Mouse (Mus musculus) heart, embryonic 15.5 days (tissue): ENCODE measurements around the gene Faf2. TPM values are rescaled to one million over a fixed set of nuclear protein-coding genes. Genes with fewer than 3 reads are reported as not detected.
"Not testable (repeated sequence)": the region's sequence is repeated elsewhere in the genome, so short reads cannot be mapped to it uniquely, and the experiment has no call there.

Source experiments
- ATAC-seq: fragments of 200-750 bp; cut with Nextera tagmentation; replicated peaks from 2 replicates; pipeline ENCODE4 v1.8.0; 2017; ENCODE audit warnings: low read depth, moderate TSS enrichment; ENCODE audit not compliant: insufficient number of reproducible peaks, insufficient read depth, low FRiP score
- H3K27ac ChIP-seq: fragments of 300-500 bp; sonication (generic); 2 replicates; pipeline ENCODE4 v1.5.1; 2015; ENCODE audit warnings: mild to moderate bottlenecking, inconsistent platforms
- H3K27me3 ChIP-seq: fragments of 300-500 bp; sonication (generic); 2 replicates; pipeline ENCODE4 v1.6.1; 2015; ENCODE audit warnings: inconsistent platforms
- H3K36me3 ChIP-seq: fragments of 300-500 bp; sonication (generic); 2 replicates; pipeline ENCODE4 v1.6.1; 2015; ENCODE audit warnings: mild to moderate bottlenecking, inconsistent platforms
- H3K4me1 ChIP-seq: fragments of 300-500 bp; sonication (generic); replicated peaks from 2 replicates; pipeline ENCODE4 v1.6.1; 2015; ENCODE audit warnings: inconsistent platforms
- H3K4me2 ChIP-seq: fragments of 300-500 bp; sonication (generic); 2 replicates; pipeline ENCODE4 v1.6.1; 2015; ENCODE audit warnings: inconsistent platforms, mild to moderate bottlenecking, moderate library complexity
- H3K4me3 ChIP-seq: fragments of 300-500 bp; sonication (generic); 2 replicates; pipeline ENCODE4 v1.5.1; 2015; ENCODE audit warnings: mild to moderate bottlenecking, inconsistent platforms
- H3K9ac ChIP-seq: fragments of 300-500 bp; sonication (generic); 2 replicates; pipeline ENCODE4 v1.6.1; 2015; ENCODE audit warnings: mild to moderate bottlenecking, inconsistent platforms
- H3K9me3 ChIP-seq: fragments of 300-500 bp; sonication (generic); replicated peaks from 2 replicates; pipeline ENCODE4 v1.6.1; 2016; ENCODE audit warnings: inconsistent platforms
- WGBS: fragments of 180-500 bp; shearing (Covaris S2); methylation state at CpG from one replicate; pipeline ENCODE4 v1.1.7; 2015; ENCODE audit warnings: mixed read lengths; 5-methylcytosine and 5-hydroxymethylcytosine counted together
- polyA plus RNA-seq: library from polyadenylated mRNA; unstranded; fragments of >200 nt; fragmentation: Nextera tagmentation; extraction: Ambion mirVana; gene quantifications from 2 replicates; pipeline ENCODE4 v1.2.1, GENCODE M21; 2015

The Faf2 gene
- polyA plus RNA-seq, 1 experiment from 2014 or later: 38.3 TPM

GRCm38 (mm10) chr13:54607204-54607603 lies 14.4 kb upstream of the Faf2 start:
- Histone ChIP-seq H3K4me3 (no peak overlapping the region), H3K4me1 (peaks cover 23% of the 10 kb centered on the region), H3K27ac (no peak overlapping the region), H3K27me3 (no peaks in the 10 kb centered on the region), H3K9ac (no peak overlapping the region), H3K9me3 (no peaks in the 10 kb centered on the region), H3K36me3 (peaks cover 5% of the 10 kb centered on the region; the same call in 1 of the 2 replicates), H3K4me2 (no peak overlapping the region)
- ATAC-seq: no peak
- WGBS: 66% methylated on average over 5 of the region's 5 CpGs

- Histone ChIP-seq H3K4me3 (no peak overlapping the region), H3K36me3 (peaks cover 5% of the 10 kb centered on the region; the same call in 1 of the 2 replicates), H3K9me3 (no peaks in the 10 kb centered on the region), H3K9ac (no peak overlapping the region), H3K4me1 (peaks cover 23% of the 10 kb centered on the region), H3K27me3 (no peaks in the 10 kb centered on the region), H3K27ac (no peak overlapping the region), H3K4me2 (no peak overlapping the region)
- no peak for ATAC-seq
- WGBS: 79% methylated on average over 3 of the region's 3 CpGs
These were observed 13.6 kb upstream of the Faf2 start for GRCm38 (mm10) chr13:54608002-54608401.

DNA sequence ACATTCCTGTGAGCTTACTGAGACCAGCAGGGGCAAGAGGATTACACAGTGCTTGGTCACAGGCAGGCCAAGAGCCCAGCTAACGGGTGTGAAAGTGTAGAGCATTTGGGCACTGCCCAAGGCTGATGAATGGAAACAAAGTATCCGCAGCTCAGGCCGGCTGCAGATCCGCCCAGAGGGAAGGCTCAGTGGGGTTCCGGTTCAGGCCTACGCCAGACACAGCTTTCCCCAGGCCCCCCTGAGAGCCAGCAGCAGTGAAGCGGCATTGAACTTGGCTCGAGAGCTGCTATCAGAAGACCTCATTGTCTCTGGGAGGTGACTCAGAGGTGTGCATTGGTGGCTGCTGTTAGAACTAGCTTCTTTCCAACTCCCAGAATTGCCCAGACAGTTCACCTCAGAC lies 12.9 kb upstream of the Faf2 start:
- peaks cover 5% of the 10 kb centered on the region; the same call in 1 of the 2 replicates for H3K36me3 ChIP-seq
- H3K4me3 ChIP-seq: 0 out of 2 replicates have a peak overlapping the region, but pooled peaks have one; percentile 3
- H3K27ac ChIP-seq: 0 out of 2 replicates have a peak overlapping the region, but pooled peaks have one; percentile 13
- no peak for ATAC-seq
- 33% methylated on average over 8 of the region's 8 CpGs for WGBS
- no peak overlapping the region for H3K9ac ChIP-seq
- no peaks in the 10 kb centered on the region for H3K27me3 ChIP-seq
- peaks cover 23% of the 10 kb centered on the region for H3K4me1 ChIP-seq
- peak overlapping the region; percentile 7; the same call in 1 of the 2 replicates for H3K4me2 ChIP-seq
- H3K9me3 ChIP-seq: no peaks in the 10 kb centered on the region

GRCm38 (mm10) chr13:54609301-54609700 lies 12.3 kb upstream of the Faf2 start:
- Histone ChIP-seq H3K9me3 (no peaks in the 10 kb centered on the region), H3K27ac (no peak overlapping the region), H3K4me1 (peaks cover 23% of the 10 kb centered on the region), H3K36me3 (peaks cover 5% of the 10 kb centered on the region; the same call in 1 of the 2 replicates), H3K9ac (no peak overlapping the region), H3K4me2 (peak overlapping the region; percentile 7; the same call in 1 of the 2 replicates), H3K4me3 (no peak overlapping the region), H3K27me3 (no peaks in the 10 kb centered on the region)
- WGBS: 24% methylated on average over 1 of the region's 1 CpGs
- ATAC-seq: no peak

GRCm38 (mm10) chr13:54610613-54610971 lies 11.0 kb upstream of the Faf2 start:
- ATAC-seq: 0 out of 2 replicates have a peak, but pooled peaks have one; percentile 23
- H3K9ac ChIP-seq: peak overlapping the region; percentile 73
- peaks cover 23% of the 10 kb centered on the region for H3K4me1 ChIP-seq
- peak overlapping the region; percentile 83 for H3K4me2 ChIP-seq
- no peaks in the 10 kb centered on the region for H3K36me3 ChIP-seq
- H3K4me3 ChIP-seq: peak overlapping the region; percentile 66
- no peaks in the 10 kb centered on the region for H3K9me3 ChIP-seq
- H3K27ac ChIP-seq: peak overlapping the region; percentile 57
- no peaks in the 10 kb centered on the region for H3K27me3 ChIP-seq
- WGBS: 13% methylated on average over 13 of the region's 13 CpGs

GRCm38 (mm10) chr13:54610972-54611754 lies 10.4 kb upstream of the Faf2 start, which contains the start of gene Cltb:
Gene Cltb, minus strand, starts transcription at chr13:54611344.
- ATAC-seq: peak; percentile 77
- Histone ChIP-seq H3K36me3 (no peaks in the 10 kb centered on the region), H3K27ac (peak within 1 kb of the TSS; percentile 57), H3K4me1 (peaks cover 23% of the 10 kb centered on the region), H3K4me2 (peak within 1 kb of the TSS; percentile 83), H3K9ac (peak within 1 kb of the TSS; percentile 73), H3K9me3 (no peaks in the 10 kb centered on the region), H3K27me3 (no peaks in the 10 kb centered on the region), H3K4me3 (peak within 1 kb of the TSS; percentile 66)
- WGBS: under 1% methylated on average over 66 of the region's 66 CpGs

DNA sequence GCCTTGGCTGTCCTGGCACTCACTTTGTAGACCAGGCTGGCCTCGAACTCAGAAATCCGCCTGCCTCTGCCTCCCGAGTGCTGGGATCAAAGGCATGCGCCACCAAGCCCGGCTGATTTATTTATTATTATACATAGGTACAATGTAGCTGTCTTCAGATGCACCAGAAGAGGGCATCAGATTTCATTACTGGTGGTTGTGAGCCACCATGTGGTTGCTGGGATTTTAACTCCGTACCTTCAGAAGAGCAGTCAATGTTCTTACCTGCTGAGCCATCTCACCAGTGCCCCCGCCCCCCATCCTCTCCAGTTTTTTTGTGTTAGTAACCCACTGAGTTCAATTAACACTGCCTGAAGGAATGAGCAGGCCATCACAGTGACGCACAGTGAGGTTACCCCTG lies 8.4 kb upstream of the Faf2 start:
- not testable (repeated sequence) for H3K9ac ChIP-seq, H3K4me3 ChIP-seq, H3K4me2 ChIP-seq, ATAC-seq, H3K9me3 ChIP-seq, H3K36me3 ChIP-seq, H3K27me3 ChIP-seq, H3K27ac ChIP-seq
- 82% methylated on average over 8 of the region's 8 CpGs for WGBS
- H3K4me1 ChIP-seq: peaks cover 23% of the 10 kb centered on the region

DNA sequence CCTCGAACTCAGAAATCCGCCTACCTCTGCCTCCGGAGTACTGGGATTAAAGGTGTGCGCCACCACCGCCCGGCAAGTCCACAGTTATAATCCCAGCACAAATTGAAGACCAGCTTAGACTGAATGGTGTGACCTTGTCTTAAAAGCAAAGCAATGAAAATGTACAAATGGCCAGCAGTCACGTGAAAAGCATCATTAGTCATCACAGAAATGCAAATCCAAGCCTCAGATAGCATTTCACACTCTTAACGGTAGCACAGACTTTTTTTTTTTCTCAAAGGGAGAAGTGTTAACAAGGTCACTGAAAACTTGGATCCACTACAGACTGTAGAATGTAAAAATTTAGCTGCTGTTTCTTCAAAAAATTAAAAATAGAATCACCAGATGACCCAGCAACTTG lies 5.3 kb upstream of the Faf2 start:
- Histone ChIP-seq H3K27ac (no peak overlapping the region), H3K4me1 (no peaks in the 10 kb centered on the region), H3K9me3 (no peaks in the 10 kb centered on the region), H3K4me3 (no peak overlapping the region), H3K9ac (no peak overlapping the region), H3K36me3 (no peaks in the 10 kb centered on the region), H3K4me2 (no peak overlapping the region), H3K27me3 (no peaks in the 10 kb centered on the region)
- no peak for ATAC-seq
- 74% methylated on average over 8 of the region's 8 CpGs for WGBS

- 61% methylated on average over 6 of the region's 6 CpGs for WGBS
- Histone ChIP-seq H3K36me3 (no peaks in the 10 kb centered on the region), H3K27me3 (no peaks in the 10 kb centered on the region), H3K4me1 (no peaks in the 10 kb centered on the region), H3K27ac (no peak overlapping the region), H3K9me3 (no peaks in the 10 kb centered on the region), H3K4me3 (no peak overlapping the region), H3K4me2 (no peak overlapping the region), H3K9ac (no peak overlapping the region)
- no peak for ATAC-seq
These were observed 4.6 kb upstream of the Faf2 start for GRCm38 (mm10) chr13:54616998-54617397.

DNA sequence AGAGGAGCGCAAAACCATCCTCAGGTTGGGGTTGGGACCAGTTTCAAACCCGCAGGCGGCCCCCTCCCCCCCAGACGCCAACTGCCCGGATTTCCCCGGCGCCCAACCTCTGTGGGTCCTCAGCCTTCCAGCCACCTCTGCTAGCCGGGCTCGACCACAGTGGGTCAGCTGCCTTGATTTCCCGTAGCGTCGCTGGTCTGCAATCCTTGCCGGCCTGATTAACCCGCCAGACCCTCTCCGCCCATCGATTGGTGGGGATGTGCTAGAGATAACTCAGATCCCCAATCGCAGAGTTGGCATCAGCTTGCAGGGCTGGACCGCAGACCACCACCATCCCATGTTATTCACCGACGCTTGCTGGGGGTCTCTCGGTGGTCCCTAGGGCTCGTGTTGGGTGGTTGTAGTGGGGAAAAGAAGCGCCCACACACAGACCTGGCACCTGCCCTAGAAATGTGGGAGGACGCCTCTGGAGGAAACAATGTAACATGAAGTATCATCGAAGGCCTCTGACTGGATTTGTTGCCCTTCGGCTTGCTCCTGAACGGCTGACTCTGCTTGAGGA lies 457 bp downstream of the Faf2 start:
- Histone ChIP-seq H3K27ac (peak overlapping the region; percentile 84), H3K9ac (peak overlapping the region; percentile 94), H3K9me3 (no peaks in the 10 kb centered on the region), H3K36me3 (no peaks in the 10 kb centered on the region), H3K4me1 (peaks cover 11% of the 10 kb centered on the region), H3K4me3 (peak overlapping the region; percentile 98), H3K4me2 (peak overlapping the region; percentile 85), H3K27me3 (no peaks in the 10 kb centered on the region)
- under 1% methylated on average over 27 of the region's 27 CpGs for WGBS
- ATAC-seq: peak; percentile 61

DNA sequence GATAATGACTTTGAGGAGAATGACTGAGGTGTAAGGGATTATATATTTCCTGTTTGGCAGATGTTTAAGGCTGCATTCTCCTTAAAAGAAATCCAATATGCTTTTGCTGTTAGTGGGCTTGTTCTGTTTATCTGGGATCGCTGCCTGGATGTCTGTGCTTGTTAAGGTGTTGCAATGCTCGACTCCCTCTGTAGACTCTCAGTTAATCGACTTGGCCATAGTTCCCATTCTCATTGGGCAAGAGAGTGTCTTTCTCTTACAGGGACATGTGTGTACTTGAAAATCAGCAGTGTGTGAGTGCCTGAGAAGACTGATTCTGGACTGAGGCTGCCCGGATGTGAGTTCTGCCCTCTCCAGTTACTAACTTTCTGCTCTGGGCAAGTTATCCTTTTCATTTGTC lies 7.5 kb downstream of the Faf2 start:
- Histone ChIP-seq H3K27me3 (no peaks in the 10 kb centered on the region), H3K4me3 (no peak overlapping the region), H3K36me3 (no peaks in the 10 kb centered on the region), H3K4me2 (no peak overlapping the region), H3K27ac (no peak overlapping the region), H3K9ac (no peak overlapping the region), H3K4me1 (0 out of 2 replicates have a peak, but pooled peaks cover 5% of the 10 kb centered on the region), H3K9me3 (no peaks in the 10 kb centered on the region)
- 80% methylated on average over 4 of the region's 4 CpGs for WGBS
- ATAC-seq: no peak
